Comparison of ENCODE assay signal across 8 mouse cellular contexts in genomic region chr4:141539213-141539767, GRCm38 (mm10). TPM values are rescaled to one million over a fixed set of nuclear protein-coding genes. Genes with fewer than 3 reads are reported as not detected.
DNase-seq lines count a peak whose midpoint lies in the region; ATAC-seq and TF ChIP-seq lines count a peak whose summit lies in the region.

No protein-coding gene starts in this region.

- no peaks in the 10 kb centered on the region for H3K36me3 ChIP-seq in heart, embryonic 10.5 days
- no peaks in the 10 kb centered on the region for H3K36me3 ChIP-seq in E14TG2a.4 (ENCODE audit: insufficient read depth, low read length)
- H3K36me3 ChIP-seq in heart, postnatal 0 days (replicated peaks; ENCODE audit: control insufficient read depth, insufficient read depth, low read length) = no peaks in the 10 kb centered on the region
- no peaks in the 10 kb centered on the region for H3K36me3 ChIP-seq in midbrain, embryonic 10.5 days

- peak overlapping the region; percentile 97 for H3K27ac ChIP-seq in heart, embryonic 10.5 days
- H3K27ac ChIP-seq in heart, postnatal 0 days (ENCODE audit: low read depth) = peak overlapping the region; percentile 96
- peak overlapping the region; percentile 94 for H3K27ac ChIP-seq in midbrain, embryonic 10.5 days (replicated peaks)

- H3K27me3 ChIP-seq in heart, embryonic 10.5 days (ENCODE audit: insufficient read depth, poor library complexity, severe bottlenecking) = no peaks in the 10 kb centered on the region
- peaks cover 7% of the 10 kb centered on the region; the same call in 1 of the 2 replicates for H3K27me3 ChIP-seq in E14TG2a.4 (ENCODE audit: insufficient read depth, low read length)
- H3K27me3 ChIP-seq in heart, postnatal 0 days (ENCODE audit: control insufficient read depth, insufficient read depth, low read length) = no peaks in the 10 kb centered on the region
- no peaks in the 10 kb centered on the region for H3K27me3 ChIP-seq in midbrain, embryonic 10.5 days (ENCODE audit: low read depth, poor library complexity, severe bottlenecking)

- H3K9ac ChIP-seq in heart, postnatal 0 days (replicated peaks; ENCODE audit: low read depth, low read length) = peak overlapping the region; percentile 58

- DNase-seq in heart, embryonic 10.5 days (ENCODE audit: low spot score) = no peak
- DNase-seq in heart, adult 18-20 months = no peak
- DNase-seq in heart, postnatal 0 days (ENCODE audit: low spot score) = no peak
- no peak for DNase-seq in midbrain, embryonic 10.5 days (ENCODE audit: low spot score)
- DNase-seq in cerebellum, postnatal 10 days = no peak

- peak overlapping the region; percentile 95 for H3K4me2 ChIP-seq in heart, postnatal 0 days (ENCODE audit: low read depth, low read length)

- WGBS in heart, embryonic 10.5 days = 44% methylated on average over 12 of the region's 12 CpGs
- WGBS in heart, postnatal 0 days = 34% methylated on average over 12 of the region's 12 CpGs
- whole genome bisulfite sequencing in midbrain, embryonic 10.5 days = 54% methylated on average over 12 of the region's 12 CpGs

- no peaks in the 10 kb centered on the region for H3K9me3 ChIP-seq in heart, embryonic 10.5 days
- H3K9me3 ChIP-seq in E14TG2a.4 (ENCODE audit: low read length) = no peaks in the 10 kb centered on the region
- no peaks in the 10 kb centered on the region for H3K9me3 ChIP-seq in heart, postnatal 0 days (replicated peaks; ENCODE audit: control insufficient read depth, low read length)
- no peaks in the 10 kb centered on the region for H3K9me3 ChIP-seq in midbrain, embryonic 10.5 days (replicated peaks)

- no peak for ATAC-seq in heart, postnatal 0 days (ENCODE audit: insufficient read depth, low read depth)
- ATAC-seq in megakaryocyte progenitor cell, adult 5-6 weeks (replicated peaks; ENCODE audit: poor library complexity) = no peak
- no peak for ATAC-seq in CD4-positive, CD25-positive, alpha-beta regulatory T cell, adult 4 months

- H3K4me3 ChIP-seq in heart, embryonic 10.5 days = peak overlapping the region; percentile 98
- H3K4me3 ChIP-seq in E14TG2a.4 (replicated peaks; ENCODE audit: low read length) = peak overlapping the region; percentile 89
- peak overlapping the region; percentile 85 for H3K4me3 ChIP-seq in heart, postnatal 0 days (ENCODE audit: low read depth, low read length)
- H3K4me3 ChIP-seq in midbrain, embryonic 10.5 days = peak overlapping the region; percentile 98

- TF ChIP-seq EP300 in heart, postnatal 0 days (IDR thresholded peaks at IDR 0.05; ENCODE audit: low read depth) = no peak

- no peak for TF ChIP-seq CTCF in E14TG2a.4 (conservative IDR thresholded peaks at IDR 0.05; ENCODE audit: low read length)
- no peak for TF ChIP-seq CTCF in heart, postnatal 0 days (IDR thresholded peaks at IDR 0.05; ENCODE audit: low read depth)

- H3K4me1 ChIP-seq in heart, embryonic 10.5 days = peaks cover 38% of the 10 kb centered on the region
- peaks cover 38% of the 10 kb centered on the region for H3K4me1 ChIP-seq in E14TG2a.4 (replicated peaks; ENCODE audit: low read depth, low read length)
- peaks cover 18% of the 10 kb centered on the region for H3K4me1 ChIP-seq in heart, postnatal 0 days (ENCODE audit: control insufficient read depth, insufficient read depth)
- peaks cover 54% of the 10 kb centered on the region for H3K4me1 ChIP-seq in midbrain, embryonic 10.5 days

RNA-seq across cellular contexts. Expression of gene Spen, which starts 0.9 kb away (rescaled TPM):
- 6.0 and 8.4 TPM in 2 replicates for polyA plus RNA-seq in heart, embryonic 10.5 days (2016; fragmentation: Nextera tagmentation; extraction: Ambion mirVana)
- 10 to 100 TPM; 27.0 to 28.6 TPM for total RNA-seq in heart, adult 18-20 months (2021)
- 2.3 and 5.9 TPM in 2 replicates for total RNA-seq in heart, postnatal 0 days (2014; rRNA removed; ENCODE audit: low replicate concordance)
- 4.3 and 4.9 TPM in 2 replicates for polyA plus RNA-seq in heart, postnatal 0 days (2015; fragmentation: Nextera tagmentation; extraction: Ambion mirVana)
- 12.3 and 14.8 TPM in 2 replicates for polyA plus RNA-seq in midbrain, embryonic 10.5 days (2016; fragmentation: Nextera tagmentation; extraction: Ambion mirVana)
- 28.4 and 35.6 TPM in 2 replicates for total RNA-seq in megakaryocyte progenitor cell, adult 5-6 weeks (2015)
- total RNA-seq in megakaryocyte progenitor cell, adult 5-6 weeks (2017) = 22.8 and 29.0 TPM in 2 replicates
- polyA plus RNA-seq in CD4-positive, CD25-positive, alpha-beta regulatory T cell, adult 4 months (2017; shearing (Covaris generic)) = 10 to 100 TPM; 12.1 to 18.5 TPM
